Mouse (Mus musculus) MEL (cell line): ENCODE data around the gene Axl. TPM values are rescaled to one million over a fixed set of nuclear protein-coding genes. Genes with fewer than 3 reads are reported as not detected.

ENCODE experiments used
- DNase-seq: peaks from one replicate; pipeline ENCODE4 v3.0.0; 2011; ENCODE audit warnings: low read depth, low spot score
- H3K27ac ChIP-seq: 2 replicates; pipeline ENCODE4 v1.5.1; 2012; ENCODE audit warnings: low read depth, mild to moderate bottlenecking, control low read depth, low read length, moderate library complexity; ENCODE audit not compliant: control insufficient read depth
- H3K27me3 ChIP-seq, 2 experiments: fragments of 150-350 bp in 1 of 2; sonication (generic) in 1 of 2; 2 replicates each; pipeline ENCODE4 v1.6.1; 2012; ENCODE audit warnings: low read length in 2 of 2, mild to moderate bottlenecking in 2 of 2, improper control_type of control experiment in 1 of 2, moderate library complexity in 1 of 2; ENCODE audit not compliant: insufficient read depth in 2 of 2, control insufficient read depth in 1 of 2
- H3K36me3 ChIP-seq, 2 experiments: 2 replicates each; pipeline ENCODE4 v1.6.1; 2012 to 2014; ENCODE audit warnings: low read length in 2 of 2, improper control_type of control experiment in 1 of 2, inconsistent platforms in 1 of 2, mild to moderate bottlenecking in 1 of 2; ENCODE audit not compliant: insufficient read depth in 2 of 2, control insufficient read depth in 1 of 2
- H3K4me1 ChIP-seq, 2 experiments: fragments of 150-350 bp in 1 of 2; sonication (generic) in 1 of 2; 2 replicates each; pipeline ENCODE4 v1.6.1; 2012; ENCODE audit warnings: low read length in 2 of 2, improper control_type of control experiment in 1 of 2, mild to moderate bottlenecking in 1 of 2; ENCODE audit not compliant: insufficient read depth in 2 of 2, control insufficient read depth in 1 of 2
- H3K4me3 ChIP-seq, 2 experiments: fragments of 150-350 bp in 1 of 2; sonication (generic) in 1 of 2; 2 replicates each; pipeline ENCODE4 v1.5.1; 2012; ENCODE audit warnings: low read depth in 2 of 2, low read length in 2 of 2, mild to moderate bottlenecking in 2 of 2, moderate library complexity in 2 of 2, control low read depth in 1 of 2, improper control_type of control experiment in 1 of 2; ENCODE audit not compliant: control insufficient read depth in 1 of 2, insufficient read depth in 1 of 2
- H3K79me2 ChIP-seq: 2 replicates; pipeline ENCODE4 v1.6.1; 2012; ENCODE audit warnings: mild to moderate bottlenecking, low read length, moderate library complexity; ENCODE audit not compliant: control insufficient read depth, poor library complexity, insufficient read depth
- H3K9ac ChIP-seq: 2 replicates; pipeline ENCODE4 v1.6.1; 2012; ENCODE audit warnings: low read depth, mild to moderate bottlenecking, control low read depth, low read length, moderate library complexity; ENCODE audit not compliant: control insufficient read depth, poor library complexity, severe bottlenecking
- H3K9me3 ChIP-seq: fragments of 150-350 bp; sonication (generic); replicated peaks from 2 replicates; pipeline ENCODE4 v1.6.1; 2012; ENCODE audit warnings: mild to moderate bottlenecking, low read length, improper control_type of control experiment, moderate library complexity; ENCODE audit not compliant: insufficient read depth
- ELF1 ChIP-seq: IDR thresholded peaks from 2 replicates; pipeline ENCODE4 v1.6.1; 2014; ENCODE audit warnings: low read depth, mild to moderate bottlenecking, inconsistent platforms, low read length, improper control_type of control experiment, moderate library complexity
- EP300 ChIP-seq, 2 experiments: IDR thresholded peaks; 2 replicates each; pipeline ENCODE4 v1.6.1; 2011; ENCODE audit warnings: improper control_type of control experiment in 2 of 2, low read length in 2 of 2, low read depth in 1 of 2, mild to moderate bottlenecking in 1 of 2
- ETS1 ChIP-seq: IDR thresholded peaks from 2 replicates; pipeline ENCODE4 v1.6.1; 2012; ENCODE audit warnings: low read depth, mild to moderate bottlenecking, inconsistent platforms, low read length, improper control_type of control experiment, moderate library complexity
- GATA1 ChIP-seq: IDR thresholded peaks from 2 replicates; pipeline ENCODE4 v1.6.1; 2011; ENCODE audit warnings: low read depth, low read length, improper control_type of control experiment
- HCFC1 ChIP-seq: IDR thresholded peaks from 2 replicates; pipeline ENCODE4 v1.6.1; 2012; ENCODE audit warnings: low read depth, mild to moderate bottlenecking, inconsistent platforms, low read length, improper control_type of control experiment, moderate library complexity
- JUND ChIP-seq: IDR thresholded peaks from 2 replicates; pipeline ENCODE4 v1.6.1; 2011; ENCODE audit warnings: low read depth, mild to moderate bottlenecking, improper control_type of control experiment, low read length
- KAT2A ChIP-seq: conservative IDR thresholded peaks from 2 replicates; pipeline ENCODE4 v1.6.1; 2012; ENCODE audit warnings: low read depth, low read length, improper control_type of control experiment, inconsistent platforms
- MAFK ChIP-seq: IDR thresholded peaks from 2 replicates; pipeline ENCODE4 v1.6.1; 2011; ENCODE audit warnings: low read depth, mild to moderate bottlenecking, low read length, improper control_type of control experiment, borderline replicate concordance
- MAX ChIP-seq: IDR thresholded peaks from 2 replicates; pipeline ENCODE4 v1.6.1; 2011; ENCODE audit warnings: low read length, improper control_type of control experiment
- MAZ ChIP-seq: IDR thresholded peaks from 2 replicates; pipeline ENCODE4 v1.6.1; 2012; ENCODE audit warnings: low read depth, mild to moderate bottlenecking, inconsistent platforms, low read length, improper control_type of control experiment
- MEF2A ChIP-seq: IDR thresholded peaks from 2 replicates; pipeline ENCODE4 v1.6.1; 2014; ENCODE audit warnings: low read depth, mild to moderate bottlenecking, inconsistent platforms, low read length, improper control_type of control experiment; ENCODE audit not compliant: poor library complexity, insufficient replicate concordance, severe bottlenecking; ENCODE audit errors: extremely low read depth
- MYC ChIP-seq: IDR thresholded peaks from 2 replicates; pipeline ENCODE4 v1.6.1; 2011; ENCODE audit warnings: low read depth, mild to moderate bottlenecking, low read length, improper control_type of control experiment, moderate library complexity
- NELFE ChIP-seq: IDR thresholded peaks from 2 replicates; pipeline ENCODE4 v1.6.1; 2011; ENCODE audit warnings: low read depth, low read length, improper control_type of control experiment
- POLR2A ChIP-seq, 2 experiments: IDR thresholded peaks; 2 replicates each; pipeline ENCODE4 v1.6.1; 2011 to 2012; ENCODE audit warnings: low read length in 2 of 2, mild to moderate bottlenecking in 2 of 2, control low read depth in 1 of 2, improper control_type of control experiment in 1 of 2, low read depth in 1 of 2, moderate library complexity in 1 of 2; ENCODE audit not compliant: control insufficient read depth in 1 of 2, insufficient read depth in 1 of 2, poor library complexity in 1 of 2
- POLR2AphosphoS2 ChIP-seq: IDR thresholded peaks from 2 replicates; pipeline ENCODE4 v1.6.1; 2011; ENCODE audit warnings: low read length, improper control_type of control experiment
- POLR2AphosphoS5 ChIP-seq: IDR thresholded peaks from 2 replicates; pipeline ENCODE4 v1.6.1; 2012; ENCODE audit warnings: low read depth, borderline replicate concordance, mild to moderate bottlenecking, inconsistent platforms, low read length, moderate library complexity, mixed read lengths
- RAD21 ChIP-seq: IDR thresholded peaks from 2 replicates; pipeline ENCODE4 v1.6.1; 2011; ENCODE audit warnings: mild to moderate bottlenecking, low read depth, low read length, improper control_type of control experiment
- RCOR1 ChIP-seq: IDR thresholded peaks from 2 replicates; pipeline ENCODE4 v1.6.1; 2012; ENCODE audit warnings: low read depth, mild to moderate bottlenecking, inconsistent platforms, low read length, improper control_type of control experiment
- SIN3A ChIP-seq: IDR thresholded peaks from 2 replicates; pipeline ENCODE4 v1.6.1; 2012; ENCODE audit warnings: low read length, improper control_type of control experiment, inconsistent platforms
- SMC3 ChIP-seq: IDR thresholded peaks from 2 replicates; pipeline ENCODE4 v1.6.1; 2011; ENCODE audit warnings: low read depth, low read length, improper control_type of control experiment
- TBP ChIP-seq: IDR thresholded peaks from 2 replicates; pipeline ENCODE4 v1.8.0; 2011; ENCODE audit warnings: low read depth, low read length, improper control_type of control experiment
- TCF12 ChIP-seq: IDR thresholded peaks from 2 replicates; pipeline ENCODE4 v1.6.1; 2014; ENCODE audit warnings: low read depth, mild to moderate bottlenecking, inconsistent platforms, low read length, improper control_type of control experiment, moderate library complexity
- UBTF ChIP-seq: IDR thresholded peaks from 2 replicates; pipeline ENCODE4 v1.6.1; 2012; ENCODE audit warnings: low read depth, mild to moderate bottlenecking, inconsistent platforms, low read length, improper control_type of control experiment, moderate library complexity, borderline replicate concordance; ENCODE audit not compliant: insufficient read depth
- ZKSCAN1 ChIP-seq: IDR thresholded peaks from 2 replicates; pipeline ENCODE4 v1.6.1; 2012; ENCODE audit warnings: low read depth, mild to moderate bottlenecking, inconsistent platforms, low read length, improper control_type of control experiment, moderate library complexity
- ZNF384 ChIP-seq: IDR thresholded peaks from 2 replicates; pipeline ENCODE4 v1.6.1; 2012; ENCODE audit warnings: low read depth, mild to moderate bottlenecking, inconsistent platforms, low read length, improper control_type of control experiment
- polyA plus RNA-seq, 2 experiments: library from polyadenylated mRNA; stranded (reverse) in 1 of 2; unstranded in 1 of 2; fragments of >175 nt in 1 of 2; fragments of >200 nt in 1 of 2; gene quantifications; 2 replicates each; pipeline versions ENCODE4 v1.2.1 to v1.2.4; 2012; ENCODE audit warnings: low replicate concordance in 2 of 2, low read depth in 1 of 2; ENCODE audit not compliant: insufficient read length in 2 of 2, insufficient read depth in 1 of 2, missing spikeins in 1 of 2
- total RNA-seq: library from RNA; depleted of rRNA; stranded (reverse); fragments of 300-350 nt; gene quantifications from 2 replicates; pipeline ENCODE4 v1.2.3, GENCODE M21; 2012

The Axl gene
- total and polyA plus RNA-seq, 3 experiments = 0.19 TPM; not detected in 2

GRCm38 (mm10) chr7:25753076-25753475 lies 35.4 kb downstream of the Axl start:
- H3K4me1 ChIP-seq = peaks cover 2 to 18% of the 10 kb centered on the region in 2 experiments; a peak in 3 of 4 replicates
- DNase-seq = peak; percentile 30
- H3K9me3 ChIP-seq = no peaks in the 10 kb centered on the region
- no peaks in the 10 kb centered on the region; a peak in 1 of 4 replicates for H3K27me3 ChIP-seq
- H3K79me2 ChIP-seq = peaks cover 43% of the 10 kb centered on the region
- H3K4me3 ChIP-seq = peak overlapping the region; percentile 92 to 97
- peak overlapping the region; percentile 31; the same call in 1 of the 2 replicates for H3K27ac ChIP-seq
- peak overlapping the region; percentile 100 for H3K9ac ChIP-seq
- H3K36me3 ChIP-seq = peaks cover 17 to 26% of the 10 kb centered on the region in 2 experiments
- TF ChIP-seq RCOR1 = no peak
- TF ChIP-seq MAFK = no peak
- TF ChIP-seq GATA1 = no peak
- TF ChIP-seq NELFE = no peak
- TF ChIP-seq SIN3A = no peak
- TF ChIP-seq EP300 (IDR thresholded peaks at IDR 0.05; ENCODE audit: low read depth in 1 of 2, low read length in 2 of 2) = no peak
- 0 out of 2 replicates have a peak, but pooled peaks have one; percentile 0 for TF ChIP-seq TBP

GRCm38 (mm10) chr7:25746844-25747243 lies 41.7 kb downstream of the Axl start:
- Histone ChIP-seq H3K27me3 (no peaks in the 10 kb centered on the region), H3K4me3 (no peak overlapping the region)

GRCm38 (mm10) chr7:25738277-25738676 lies 50.2 kb downstream of the Axl start:
- Histone ChIP-seq H3K9ac (no peak overlapping the region), H3K27ac (peak overlapping the region; percentile 74), H3K36me3 (peaks cover 55 to 56% of the 10 kb centered on the region in 2 experiments), H3K27me3 (no peaks in the 10 kb centered on the region), H3K4me1 (peaks cover 27 to 39% of the 10 kb centered on the region in 2 experiments), H3K9me3 (no peaks in the 10 kb centered on the region), H3K4me3 (no peak overlapping the region; a peak in 1 of 4 replicates), H3K79me2 (peaks cover 4% of the 10 kb centered on the region; the same call in 1 of the 2 replicates)
- peak; percentile 79 for DNase-seq
- TF ChIP-seq POLR2AphosphoS2 = no peak
- peak; percentile 81 for TF ChIP-seq GATA1
- TF ChIP-seq MAZ = no peak
- no peak for TF ChIP-seq MAX
- no peak for TF ChIP-seq KAT2A
- TF ChIP-seq MYC = no peak
- no peak for TF ChIP-seq MEF2A
- no peak for TF ChIP-seq RAD21
- no peak for TF ChIP-seq ZKSCAN1
- no peak for TF ChIP-seq POLR2A (IDR thresholded peaks at IDR 0.05; ENCODE audit: control insufficient read depth in 1 of 2, insufficient read depth in 1 of 2, low read depth in 1 of 2, low read length in 2 of 2, poor library complexity in 1 of 2)
- TF ChIP-seq UBTF = no peak
- peak; percentile 79 to 92 for TF ChIP-seq EP300 (IDR thresholded peaks at IDR 0.05; ENCODE audit: low read depth in 1 of 2, low read length in 2 of 2)
- TF ChIP-seq HCFC1 = no peak
- TF ChIP-seq JUND = no peak
- peak; percentile 36; the same call in 1 of the 2 replicates for TF ChIP-seq RCOR1
- TF ChIP-seq SMC3 = no peak
- TF ChIP-seq ETS1 = peak; percentile 75
- TF ChIP-seq TBP = 0 out of 2 replicates have a peak, but pooled peaks have one; percentile 29
- peak; percentile 86 for TF ChIP-seq TCF12
- no peak for TF ChIP-seq POLR2AphosphoS5
- no peak for TF ChIP-seq ELF1
- TF ChIP-seq ZNF384 = no peak
- peak; percentile 81 for TF ChIP-seq SIN3A

More at GRCm38 (mm10) chr7:25746844-25747243, 41.7 kb downstream of the Axl start:
- Histone ChIP-seq H3K36me3 (peaks cover 9 to 54% of the 10 kb centered on the region in 2 experiments), H3K79me2 (peaks cover 17% of the 10 kb centered on the region), H3K9me3 (no peaks in the 10 kb centered on the region), H3K4me1 (0 out of 4 replicates have a peak, but pooled peaks cover under 1 to 2% of the 10 kb centered on the region in 2 experiments), H3K9ac (no peak overlapping the region), H3K27ac (no peak overlapping the region)
- no peak for TF ChIP-seq MAFK
- no peak for DNase-seq
